In the genomic region with DNA sequence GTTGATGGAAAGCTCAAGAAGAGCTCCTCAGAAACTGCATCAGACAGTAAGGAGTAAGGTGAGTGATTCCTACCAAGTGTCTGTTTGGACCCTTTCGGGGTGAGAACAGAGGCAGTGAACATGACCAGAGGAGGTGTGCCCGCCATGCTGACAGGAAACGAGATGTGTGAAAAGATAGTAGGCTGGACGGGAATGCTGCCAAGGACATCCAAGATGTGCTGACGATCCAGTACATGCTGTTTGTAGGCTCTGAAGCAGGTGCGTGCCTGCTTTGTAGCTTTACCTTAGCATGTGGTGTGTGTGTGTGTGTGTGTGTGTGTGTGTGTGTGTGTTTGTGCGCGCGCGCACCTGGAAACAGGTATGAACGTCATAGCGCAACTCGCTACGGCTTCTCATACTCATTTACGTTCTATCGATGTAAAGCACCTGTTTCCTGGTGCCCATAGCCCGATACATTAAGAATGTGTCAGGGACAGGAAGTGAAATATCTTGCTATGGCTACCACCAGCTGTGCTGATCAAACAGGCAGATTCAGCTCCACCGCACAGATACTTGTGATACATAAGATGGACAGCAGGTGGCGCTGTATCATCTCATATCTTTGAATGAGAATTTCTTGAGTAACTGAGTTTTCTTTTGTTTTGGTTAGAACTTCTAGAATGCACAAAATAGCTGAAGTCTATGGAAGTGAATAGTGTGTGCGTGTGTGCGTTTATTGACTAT, we compare ENCODE assay signal across 8 mouse cellular contexts.
DNase-seq lines count a peak whose midpoint lies in the region; ATAC-seq and TF ChIP-seq lines count a peak whose summit lies in the region.
"Had no signal": no experiment of that assay in that cellular context is flagged by ENCODE, and none has a peak within 500 bp of the region (broad histone marks: within the 10 kb centered on the region; RNA-seq: fewer than 3 reads in every experiment).

No protein-coding gene starts in this region.

- H3K4me3 ChIP-seq in forebrain, embryonic 16.5 days (replicated peaks; ENCODE audit: low read length), result no peak overlapping the region
- H3K4me3 ChIP-seq in liver, embryonic 14.5 days (ENCODE audit: insufficient read depth in 1 of 2, low read depth in 2 of 2, low read length in 2 of 2), result no peak overlapping the region
- H3K4me3 ChIP-seq: heart, embryonic 15.5 days had no signal

- TF ChIP-seq CTCF in liver, embryonic 14.5 days (IDR thresholded peaks at IDR 0.05; ENCODE audit: low read depth), result peak; percentile 63

- H3K9ac ChIP-seq in forebrain, embryonic 16.5 days (replicated peaks; ENCODE audit: low read depth, low read length), result no peak overlapping the region
- H3K9ac ChIP-seq in liver, embryonic 14.5 days (replicated peaks), result no peak overlapping the region
- H3K9ac ChIP-seq: heart, embryonic 15.5 days had no signal

- peak; percentile 28; the same call in 1 of the 2 replicates for ATAC-seq in forebrain, embryonic 16.5 days
- ATAC-seq in liver, embryonic 14.5 days (ENCODE audit: insufficient read depth), result no peak

- H3K4me1 ChIP-seq in forebrain, embryonic 16.5 days (replicated peaks; ENCODE audit: control insufficient read depth, insufficient read depth, low read length), result 0 out of 2 replicates have a peak, but pooled peaks cover 2% of the 10 kb centered on the region
- H3K4me1 ChIP-seq in liver, embryonic 14.5 days (replicated peaks; ENCODE audit: control insufficient read depth in 2 of 2, insufficient read depth in 2 of 2, low read length in 1 of 2), result no peaks in the 10 kb centered on the region

- H3K27ac ChIP-seq in forebrain, embryonic 16.5 days (ENCODE audit: low read length), result no peak overlapping the region
- H3K27ac ChIP-seq in liver, embryonic 14.5 days, result no peak overlapping the region
- H3K27ac ChIP-seq: heart, embryonic 15.5 days had no signal

- H3K36me3 ChIP-seq in forebrain, embryonic 16.5 days (ENCODE audit: control insufficient read depth, insufficient read depth), result no peaks in the 10 kb centered on the region
- no peaks in the 10 kb centered on the region for H3K36me3 ChIP-seq in liver, embryonic 14.5 days (replicated peaks; ENCODE audit: control insufficient read depth, insufficient read depth, low read depth)
- H3K36me3 ChIP-seq: heart, embryonic 15.5 days had no signal

- DNase-seq in thymus, postnatal 0 days (ENCODE audit: low spot score), result peak; percentile 29
- no peak for DNase-seq in thymus, postnatal 36 days
- DNase-seq in c-Kit-positive CD71-positive TER-119-positive erythroid progenitor cells, embryonic 14.5 days (ENCODE audit: low spot score), result peak; percentile 25
- peak; percentile 79 for DNase-seq in kidney, postnatal 10 days
- DNase-seq in liver, embryonic 14.5 days (ENCODE audit: low read depth in 3 of 3, low spot score in 3 of 3), result peak in 2 of 3 experiments; percentile 2
- DNase-seq in right cerebral cortex, postnatal 10 days (ENCODE audit: low spot score in 2 of 2), result peak; percentile 74 to 83

- no peak for TF ChIP-seq EP300 in liver, embryonic 14.5 days (IDR thresholded peaks at IDR 0.05; ENCODE audit: low read depth)

- H3K9me3 ChIP-seq in forebrain, embryonic 16.5 days (ENCODE audit: control insufficient read depth, low read length), result no peaks in the 10 kb centered on the region
- no peaks in the 10 kb centered on the region for H3K9me3 ChIP-seq in liver, embryonic 14.5 days (ENCODE audit: control insufficient read depth, low read length)
- H3K9me3 ChIP-seq: heart, embryonic 15.5 days had no signal

- H3K4me2 ChIP-seq in forebrain, embryonic 16.5 days (ENCODE audit: low read length), result no peak overlapping the region
- no peak overlapping the region for H3K4me2 ChIP-seq in liver, embryonic 14.5 days (ENCODE audit: low read depth)
- H3K4me2 ChIP-seq: heart, embryonic 15.5 days had no signal

- H3K27me3 ChIP-seq in forebrain, embryonic 16.5 days (replicated peaks; ENCODE audit: control insufficient read depth, insufficient read depth, low read length), result no peaks in the 10 kb centered on the region
- no peaks in the 10 kb centered on the region for H3K27me3 ChIP-seq in liver, embryonic 14.5 days (ENCODE audit: control insufficient read depth, insufficient read depth, low read length)
- H3K27me3 ChIP-seq: heart, embryonic 15.5 days had no signal

- 58% methylated on average over 21 of the region's 21 CpGs for WGBS in forebrain, embryonic 16.5 days
- 44% methylated on average over 21 of the region's 21 CpGs for WGBS in liver, embryonic 14.5 days (ENCODE audit: insufficient replicate concordance)

Comparison
In these comparisons a context has a peak if more than half of its experiments do, and no peak if none do; other contexts are left out.
1. DNase-seq: peak in thymus, postnatal 0 days (single experiment), c-Kit-positive CD71-positive TER-119-positive erythroid progenitor cells, embryonic 14.5 days (single experiment), kidney, postnatal 10 days (single experiment), liver, embryonic 14.5 days (2 of 3) and right cerebral cortex, postnatal 10 days (2 of 2); none in thymus, postnatal 36 days (0 of 2).